Mouse (Mus musculus) inflammation-experienced regulatory T-cells, adult 6 months (primary cell): ENCODE measurements around the gene Ccdc187. TPM values are rescaled to one million over a fixed set of nuclear protein-coding genes. Genes with fewer than 3 reads are reported as not detected.

ENCODE experiments used
- ATAC-seq: one replicate; pipeline ENCODE4 v1.8.0; 2017
- polyA plus RNA-seq, 3 experiments: library from polyadenylated mRNA; unstranded; fragments of 100-300 nt; shearing (Covaris generic); gene quantifications; one replicate each; pipeline ENCODE4 v1.2.1; 2017

Ccdc187 gene
- polyA plus RNA-seq, 3 experiments from 2014 or later: 0.04 TPM; not detected in 2

DNA sequence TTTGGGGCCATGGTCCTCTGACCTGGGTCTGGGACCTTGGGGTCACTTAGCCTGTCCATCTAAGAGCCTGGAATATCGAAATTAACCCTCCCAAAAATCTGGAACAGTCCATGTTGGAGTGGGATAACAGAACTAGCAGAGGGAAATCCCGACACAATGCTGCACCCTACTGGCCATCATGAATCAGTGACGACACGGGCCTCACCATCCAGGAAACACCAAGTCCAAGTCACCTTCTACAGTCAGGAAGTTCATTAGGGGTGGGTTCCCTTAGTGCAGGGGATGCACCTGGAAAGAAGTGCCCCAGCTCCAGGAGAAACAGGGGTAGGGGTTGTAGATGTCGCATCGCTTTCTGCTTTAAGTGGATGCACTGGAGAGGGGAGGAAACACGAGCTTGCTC, 20.7 kb downstream of the Ccdc187 start:
- no peak for ATAC-seq

DNA sequence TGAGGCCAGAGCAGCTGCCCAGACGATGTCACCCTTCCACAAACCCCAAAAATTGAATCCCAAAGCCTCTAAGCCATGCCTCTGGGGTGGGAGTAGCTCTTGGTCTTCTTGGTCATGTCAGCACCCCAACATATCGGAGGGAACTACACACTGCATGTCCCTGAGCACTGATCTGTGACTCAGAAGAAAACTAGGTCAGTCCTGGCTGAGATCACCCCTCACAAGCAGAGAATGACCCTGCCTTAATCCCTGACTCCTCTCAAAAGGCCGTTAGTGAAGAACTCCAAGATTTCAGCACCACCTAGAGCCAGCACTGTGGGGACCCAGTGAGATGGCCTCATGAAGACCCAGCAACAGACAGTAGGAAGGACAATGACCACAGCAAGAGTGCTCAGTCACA, 26.1 kb downstream of the Ccdc187 start:
- no peak for ATAC-seq

DNA sequence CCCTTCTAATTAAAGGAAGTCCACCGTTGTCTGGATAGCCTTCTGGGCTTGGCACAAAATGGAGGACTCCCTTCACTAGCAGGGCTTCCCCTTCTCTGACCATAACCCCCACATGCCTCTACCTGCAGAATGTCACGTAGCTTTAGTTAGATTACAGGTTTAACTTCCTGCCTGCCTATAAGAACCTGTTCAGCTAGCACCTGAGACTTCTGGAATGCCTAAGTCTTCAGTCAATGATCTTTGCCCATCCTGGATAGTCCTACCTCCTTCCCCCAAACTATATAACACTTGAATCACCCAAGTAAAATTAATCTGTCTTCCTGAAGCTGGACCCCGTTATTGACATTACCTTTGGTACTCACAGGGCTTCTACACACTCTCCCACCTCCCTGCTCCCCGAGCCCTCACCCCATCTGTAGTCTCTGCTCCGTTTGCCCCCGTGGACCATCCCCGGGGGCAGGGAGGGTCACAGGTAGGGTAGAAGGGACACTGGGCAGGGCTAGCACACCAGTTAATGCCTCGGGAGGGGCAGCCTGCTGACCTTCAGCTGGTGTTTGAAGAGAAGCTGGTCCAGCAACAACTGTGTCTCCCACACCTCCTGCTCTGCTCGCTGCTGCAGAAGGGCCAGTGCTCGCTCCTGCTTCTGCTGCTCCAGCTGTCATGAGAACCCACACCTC, 28.2 kb downstream of the Ccdc187 start:
- no peak for ATAC-seq

DNA sequence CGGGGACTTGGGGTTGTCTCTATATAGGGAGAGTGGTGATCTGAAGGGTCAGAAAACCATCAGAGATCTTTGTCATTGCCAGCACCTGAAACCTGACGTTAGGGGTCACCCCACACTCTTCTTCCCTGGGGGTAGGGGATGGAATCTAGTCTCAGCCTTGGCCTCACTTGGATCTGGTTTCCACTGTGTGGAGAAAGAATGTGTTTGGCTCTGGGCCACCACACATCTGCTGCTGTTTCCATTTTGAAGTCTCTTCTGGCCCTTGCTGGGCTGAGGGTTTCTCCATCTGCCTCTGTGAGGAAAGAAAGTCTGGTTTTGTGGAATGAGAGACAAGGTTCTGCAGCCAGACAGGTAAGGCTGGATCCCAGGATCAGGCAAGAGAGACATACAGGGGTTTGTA, 29.3 kb downstream of the Ccdc187 start:
- ATAC-seq: no peak

DNA sequence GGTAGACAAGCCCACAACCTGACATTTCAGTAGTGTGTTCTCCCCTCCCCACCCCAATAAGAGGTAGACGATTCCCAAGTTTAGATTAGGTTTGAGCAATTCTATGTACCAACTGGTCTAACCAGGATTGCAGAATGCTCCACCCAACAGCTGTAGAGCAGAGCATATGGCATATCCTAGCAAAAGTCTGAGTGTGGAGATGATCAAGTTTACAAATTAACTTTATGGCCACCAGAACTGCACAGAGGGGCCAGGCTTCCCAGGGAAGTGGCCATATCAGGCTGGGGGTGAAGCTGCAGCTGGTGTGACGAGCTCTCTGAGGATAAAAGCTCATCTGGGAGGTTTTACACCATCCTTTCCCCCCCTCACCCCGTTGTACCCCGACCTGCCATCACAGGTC, 29.7 kb downstream of the Ccdc187 start:
- no peak for ATAC-seq

DNA sequence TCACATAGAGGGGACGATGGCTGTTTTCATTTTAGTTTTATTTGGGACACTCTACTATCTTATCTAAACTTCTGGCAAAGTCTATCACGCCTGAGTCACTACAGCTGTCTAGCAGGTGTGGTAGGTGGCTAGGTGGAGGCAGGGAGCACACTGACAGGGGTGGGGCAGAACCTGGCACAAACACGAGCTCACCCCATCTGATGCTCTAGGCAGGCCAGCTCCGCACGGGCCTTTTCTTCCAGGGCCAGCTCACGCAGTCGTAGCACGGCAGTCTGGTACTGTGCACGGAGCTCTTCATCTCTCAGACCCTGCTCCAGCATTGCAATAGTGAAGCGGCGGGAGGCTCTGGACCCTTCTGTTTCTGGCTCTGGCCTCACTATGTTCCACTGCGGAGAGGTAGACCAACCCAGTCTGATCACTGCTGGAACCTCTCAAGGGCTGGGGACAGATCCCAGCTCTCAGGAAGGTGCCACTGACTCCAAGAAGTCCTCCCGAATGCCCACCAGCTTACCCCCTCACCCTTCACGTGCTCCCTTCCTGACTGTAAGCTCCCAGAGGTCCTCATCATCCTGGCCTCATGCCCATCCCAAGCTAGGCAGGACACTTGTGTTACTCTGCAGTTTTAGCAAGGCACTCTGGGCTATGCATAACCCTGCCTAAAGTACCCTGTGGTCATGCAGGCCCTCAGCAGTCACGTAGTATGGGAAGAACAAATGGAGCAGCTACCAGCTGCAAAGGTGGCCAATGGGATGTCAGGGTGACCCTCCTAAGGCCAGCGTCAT, 36.9 kb downstream of the Ccdc187 start:
- ATAC-seq: no peak

DNA sequence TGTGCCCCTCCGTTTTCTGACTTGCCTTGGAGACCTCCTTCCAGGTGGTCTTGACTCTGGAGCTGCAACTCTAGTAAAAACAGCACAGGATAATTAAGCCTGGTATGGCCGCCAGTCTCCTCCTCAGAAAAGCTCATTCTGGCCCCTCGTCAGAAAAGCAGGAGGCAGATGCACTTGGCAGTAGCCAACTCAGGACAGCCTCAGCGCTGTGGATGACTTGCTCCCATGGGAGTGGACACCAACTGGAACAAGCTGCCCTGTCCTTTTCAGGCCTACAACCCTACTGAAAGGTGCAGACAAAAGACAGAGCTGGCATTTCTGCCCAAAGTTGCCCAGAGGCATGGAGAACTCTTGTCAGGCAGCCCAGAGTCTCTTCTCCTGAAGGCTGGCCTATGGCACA, 39.5 kb downstream of the Ccdc187 start:
- ATAC-seq: no peak

DNA sequence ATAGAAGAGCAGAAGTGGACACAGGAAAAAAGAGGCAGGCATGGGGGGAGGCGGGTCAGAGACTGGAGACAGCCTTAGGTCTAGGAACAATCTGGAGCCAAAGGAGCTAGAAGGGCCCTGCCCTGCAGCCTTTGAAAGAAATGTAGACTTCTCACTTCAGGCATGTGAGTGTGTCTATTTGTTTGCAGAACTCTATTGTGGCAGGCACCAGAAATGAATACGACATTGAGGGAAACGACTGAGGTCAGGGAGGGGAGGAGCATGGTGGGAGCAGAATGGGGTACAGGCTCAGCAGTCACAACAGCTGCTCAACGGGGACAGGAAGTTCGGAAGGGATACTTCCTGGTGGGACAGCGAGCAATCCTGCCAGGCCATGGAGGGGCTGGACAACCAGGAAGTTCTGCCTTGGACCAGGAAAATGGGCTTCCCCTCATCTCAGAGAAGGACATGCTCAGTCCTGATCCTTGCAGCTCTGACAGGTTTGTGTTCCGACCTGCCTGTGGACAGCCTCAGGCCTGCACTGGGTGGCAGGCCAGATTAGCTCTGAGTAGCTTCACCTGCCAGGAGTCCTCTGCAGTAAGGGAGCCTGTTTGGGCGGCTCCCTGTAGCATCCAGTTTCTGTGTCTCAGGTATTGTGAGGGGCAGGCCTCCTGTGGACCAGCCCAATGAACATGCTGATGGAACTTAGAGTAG, 41.7 kb downstream of the Ccdc187 start:
- ATAC-seq: no peak

DNA sequence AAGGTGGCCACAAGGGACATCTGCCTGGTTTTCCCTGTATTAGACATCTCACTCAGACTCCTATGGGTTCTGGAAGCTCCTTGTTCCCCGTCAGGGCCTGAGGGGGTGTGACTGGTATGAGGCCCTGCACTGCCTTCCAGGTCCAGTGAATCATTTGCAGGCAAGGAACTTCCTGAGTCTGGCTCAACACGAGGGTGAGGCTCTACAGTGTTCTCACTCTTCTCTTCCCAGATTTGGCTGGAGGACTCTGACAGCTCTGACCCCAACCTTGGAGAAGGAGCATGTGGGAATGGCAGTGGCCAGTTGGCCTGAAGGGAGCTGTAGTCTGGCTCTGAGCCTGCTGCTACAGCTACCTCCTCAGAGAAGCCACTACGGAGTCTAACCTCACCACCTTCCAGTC, 46.8 kb downstream of the Ccdc187 start:
- no peak for ATAC-seq

DNA sequence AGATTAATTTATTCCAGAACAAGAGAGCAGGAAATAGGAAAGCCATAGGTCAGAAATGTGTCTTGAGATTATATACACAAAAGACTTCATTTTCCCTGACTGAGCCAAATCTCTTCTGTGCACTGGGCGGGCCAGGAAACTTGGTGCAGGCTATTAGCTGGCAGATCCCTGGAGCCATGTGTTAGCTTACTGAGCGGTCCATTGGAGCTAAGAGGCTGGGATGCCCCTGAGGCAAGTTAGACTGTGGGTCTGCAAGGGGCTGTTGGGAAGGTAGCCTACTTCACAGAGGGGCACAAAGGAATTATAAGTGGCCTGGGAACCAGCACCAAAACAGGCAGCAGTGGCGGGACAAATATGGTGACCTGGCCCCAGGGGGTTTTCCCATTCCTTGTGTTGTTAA, 53.5 kb downstream of the Ccdc187 start:
- ATAC-seq: no peak

DNA sequence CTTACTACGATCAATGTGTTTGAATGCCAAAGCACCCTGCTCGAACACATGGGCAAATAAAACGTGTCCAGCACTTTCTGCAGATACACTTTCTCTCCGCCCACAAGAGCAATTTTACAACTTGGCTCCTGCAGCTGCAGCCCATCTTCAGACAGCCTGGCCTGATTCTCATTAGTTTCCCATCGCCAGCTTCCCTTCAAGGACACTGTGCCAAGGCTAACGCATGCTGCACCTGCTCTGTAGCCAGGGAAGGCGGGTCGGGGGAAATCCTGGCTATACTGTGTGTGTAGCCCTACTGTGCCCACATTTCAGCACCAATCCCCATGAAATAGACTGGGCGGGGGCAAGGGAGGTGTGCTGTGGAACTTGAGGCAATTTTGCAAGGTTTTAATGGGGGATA, 54.0 kb downstream of the Ccdc187 start:
- no peak for ATAC-seq

DNA sequence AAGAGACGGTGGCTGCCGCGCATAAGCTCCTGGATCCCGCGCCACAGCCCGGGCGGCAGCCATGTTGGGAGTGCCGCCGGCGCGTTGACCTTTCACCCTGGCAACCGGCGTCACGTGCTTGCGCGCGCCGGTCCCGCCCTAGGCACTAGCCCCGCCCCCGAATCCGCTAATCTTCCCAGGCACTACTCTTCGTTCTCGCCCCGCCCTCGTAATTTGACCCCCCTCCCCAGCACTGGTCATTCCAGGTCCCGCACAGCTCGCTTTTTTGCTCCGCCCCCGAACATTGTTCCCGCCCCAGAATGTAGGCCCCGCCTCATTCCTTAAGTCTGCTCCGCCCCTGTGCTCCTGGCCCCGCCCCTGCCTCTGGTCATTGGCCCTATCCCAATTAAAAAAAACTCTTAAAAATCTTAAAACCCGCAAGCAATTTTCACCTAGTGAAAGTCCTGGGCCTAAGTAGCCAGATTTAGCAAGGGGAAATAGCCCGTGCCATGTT, 57.0 kb downstream of the Ccdc187 start, which contains the start of gene Qsox2:
Qsox2 (minus strand) TSS at position 236 of the 493 bp plus-strand sequence.
- ATAC-seq: peak; percentile 80

DNA sequence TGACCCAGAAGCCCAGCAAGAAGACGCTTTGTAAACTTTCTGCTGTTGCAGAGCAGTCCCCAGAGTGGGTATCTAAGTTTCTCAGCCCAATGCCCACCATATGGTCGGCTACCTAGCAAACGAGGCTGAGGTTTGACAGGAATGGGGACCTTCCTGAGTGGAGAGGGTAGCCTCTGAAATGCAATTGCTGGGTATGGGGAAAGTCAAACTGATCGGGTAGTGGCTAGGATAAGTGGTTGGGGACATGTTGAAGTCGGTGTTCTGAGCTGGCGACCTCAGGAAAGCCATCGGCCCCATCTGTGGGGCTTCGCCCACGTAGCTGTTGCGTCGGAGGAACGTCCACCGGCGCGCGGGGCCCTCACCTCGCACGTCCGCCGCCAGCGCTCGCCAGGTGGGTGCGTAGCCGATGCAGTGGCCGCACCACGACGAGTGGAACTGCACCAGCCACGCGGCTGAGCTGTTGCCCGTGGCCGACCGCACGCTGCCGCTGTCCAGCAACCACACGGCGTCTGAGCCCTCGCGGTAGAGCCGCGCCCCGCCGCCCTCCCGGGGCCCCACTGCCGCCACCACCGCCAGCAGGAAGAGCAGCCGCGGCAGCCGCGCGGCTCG, 57.6 kb downstream of the Ccdc187 start:
- ATAC-seq: peak; percentile 18

DNA sequence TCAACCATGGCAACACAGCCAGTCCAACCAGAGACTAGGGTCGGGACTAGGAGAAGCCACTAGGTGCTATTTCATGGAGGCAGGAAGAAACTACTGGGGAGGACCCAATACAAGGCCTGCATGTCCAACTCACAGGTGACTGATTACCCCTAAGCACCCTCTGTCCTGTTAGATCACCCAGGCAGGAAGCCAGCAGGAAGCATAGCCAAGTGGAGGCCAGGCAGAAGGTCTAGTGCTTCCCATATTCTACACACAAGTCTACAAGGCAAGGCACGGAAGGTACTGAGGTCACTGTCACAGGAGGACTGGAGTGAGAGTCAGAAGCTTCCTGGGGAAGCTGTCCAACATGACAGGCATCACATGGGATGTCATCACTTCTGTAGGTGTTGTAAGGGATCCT, 59.6 kb downstream of the Ccdc187 start:
- no peak for ATAC-seq

DNA sequence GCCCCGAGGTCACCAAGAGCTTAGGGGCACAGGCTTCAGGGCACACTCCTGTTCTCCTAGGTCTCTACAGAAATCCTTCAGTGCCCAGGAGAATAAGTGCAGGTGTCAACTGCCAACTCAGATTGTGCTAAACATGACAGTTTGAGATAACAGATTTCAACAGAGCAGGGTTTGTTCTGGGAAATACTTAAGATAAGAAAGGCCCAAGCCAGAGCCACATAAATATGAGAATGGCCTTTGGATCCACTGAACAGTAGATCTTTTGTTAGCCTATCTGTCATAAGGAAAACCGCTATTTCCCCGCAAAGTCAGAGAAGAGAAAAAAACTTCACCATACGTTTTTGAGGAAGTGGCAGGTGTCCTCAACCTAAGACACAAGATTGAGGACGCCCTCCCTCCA, 60.1 kb downstream of the Ccdc187 start:
- ATAC-seq: no peak

DNA sequence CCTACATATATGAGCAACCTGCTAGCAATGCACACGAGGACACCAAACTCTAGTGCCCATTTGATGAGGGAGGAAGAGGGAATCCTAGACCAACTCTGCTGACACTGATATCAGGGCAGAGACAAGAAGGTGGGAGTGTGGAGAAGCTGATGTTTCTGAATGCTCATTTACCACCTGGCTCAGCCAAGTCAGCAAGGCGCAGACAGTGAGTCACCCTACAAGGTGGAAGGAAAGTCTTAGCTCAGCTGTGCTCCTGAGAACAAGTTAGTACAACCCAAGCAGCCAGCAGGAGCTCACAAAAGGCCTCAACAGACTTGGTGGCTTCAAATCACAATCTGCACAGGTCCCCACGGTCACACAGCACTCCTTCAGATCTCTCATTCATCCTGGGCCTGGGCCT, 63.0 kb downstream of the Ccdc187 start:
- ATAC-seq: no peak

DNA sequence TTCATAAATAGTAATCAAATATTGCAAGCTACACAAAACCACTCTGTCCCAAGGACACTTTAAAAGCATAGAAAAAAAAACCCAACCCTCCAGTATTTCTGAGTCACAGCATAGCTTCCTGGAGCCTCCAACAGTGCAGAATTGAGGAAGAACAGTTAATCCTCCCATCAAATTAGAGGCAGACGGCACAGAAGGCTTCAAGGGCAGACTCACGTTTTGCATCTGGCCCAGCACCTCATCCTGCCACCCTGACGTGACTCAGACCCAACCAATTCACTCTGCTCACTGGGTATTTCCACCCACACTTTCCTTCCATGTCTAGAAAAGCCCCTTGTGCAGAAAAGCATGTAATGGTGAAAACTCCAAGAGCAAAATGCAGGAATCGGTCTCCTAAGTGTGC, 64.1 kb downstream of the Ccdc187 start:
- no peak for ATAC-seq

DNA sequence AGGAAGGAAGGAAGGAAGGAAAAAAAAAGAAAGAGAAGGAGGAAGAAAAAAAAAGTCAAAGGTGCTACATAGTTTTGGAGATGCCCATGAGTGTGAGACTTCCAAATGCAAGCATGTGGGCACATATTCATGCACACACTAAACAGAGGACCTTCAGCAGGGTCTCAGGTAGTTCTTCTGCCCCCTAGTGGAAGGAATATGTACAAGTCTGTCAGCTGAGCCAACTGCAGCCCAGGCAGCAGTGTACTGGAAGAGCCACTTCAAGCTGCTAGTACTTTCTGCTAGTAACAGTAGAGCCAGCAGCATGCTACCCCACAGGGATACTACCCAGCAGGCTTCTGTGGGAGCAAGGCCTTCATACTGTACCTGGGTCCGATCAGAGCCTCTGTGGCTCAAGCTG, 66.6 kb downstream of the Ccdc187 start:
- ATAC-seq: no peak

DNA sequence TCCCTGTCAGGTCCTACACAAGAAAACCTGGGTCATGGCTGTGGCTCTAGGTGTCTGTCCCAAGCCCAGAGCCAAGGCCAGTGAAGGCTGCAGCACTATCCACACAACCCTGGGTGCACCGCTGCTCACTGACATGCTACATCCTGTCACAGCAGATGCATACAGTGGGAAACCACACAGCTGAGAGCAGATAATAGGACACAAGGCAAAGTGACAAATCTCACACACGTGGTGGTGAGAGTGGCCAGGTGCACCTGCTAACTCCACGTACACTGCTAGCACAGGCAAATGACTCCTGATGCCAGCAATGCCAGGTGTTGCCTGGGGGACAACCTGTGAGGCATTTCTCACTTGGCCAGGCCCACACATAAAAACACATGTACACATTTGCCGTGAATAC, 69.1 kb downstream of the Ccdc187 start:
- no peak for ATAC-seq

DNA sequence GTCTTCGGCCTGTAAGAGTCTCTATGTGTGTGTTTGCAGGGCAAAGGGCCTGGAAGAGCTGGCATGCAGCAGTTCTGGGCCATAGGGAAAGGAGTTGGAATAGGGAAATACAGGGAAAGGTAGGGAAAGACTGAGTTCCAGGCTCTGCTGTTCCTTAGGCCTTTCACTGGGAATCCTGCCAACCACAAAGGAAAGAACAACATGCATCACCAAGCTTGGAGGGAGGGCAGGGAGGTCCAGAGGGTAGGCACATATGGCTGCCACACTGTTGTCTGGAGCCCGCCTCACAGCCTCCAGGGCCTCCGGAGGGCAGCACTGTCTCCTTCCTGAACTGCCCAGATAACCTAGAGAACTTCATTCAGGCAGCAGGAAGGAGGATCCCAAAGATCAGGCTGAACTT, 70.4 kb downstream of the Ccdc187 start:
- ATAC-seq: no peak

DNA sequence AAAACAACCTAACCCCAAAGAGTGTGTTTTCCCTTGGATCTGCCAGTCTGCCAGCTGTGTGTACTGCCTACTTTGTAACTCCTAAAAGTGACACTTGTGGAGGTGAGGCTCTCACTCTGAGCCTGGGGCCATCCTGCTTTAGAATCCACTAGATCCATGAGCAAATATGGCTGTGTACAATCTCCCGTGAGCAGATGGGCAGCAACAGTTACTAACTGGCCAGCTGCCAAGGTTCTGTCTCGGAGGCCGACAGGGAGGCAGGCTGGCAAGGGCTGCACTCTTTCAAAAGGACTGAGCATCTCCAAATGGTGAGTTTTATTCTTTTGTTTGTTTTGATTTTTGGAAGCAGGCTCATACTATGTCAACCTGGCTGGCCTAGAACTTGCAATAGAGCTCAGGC, 79.8 kb downstream of the Ccdc187 start:
- ATAC-seq: no peak

DNA sequence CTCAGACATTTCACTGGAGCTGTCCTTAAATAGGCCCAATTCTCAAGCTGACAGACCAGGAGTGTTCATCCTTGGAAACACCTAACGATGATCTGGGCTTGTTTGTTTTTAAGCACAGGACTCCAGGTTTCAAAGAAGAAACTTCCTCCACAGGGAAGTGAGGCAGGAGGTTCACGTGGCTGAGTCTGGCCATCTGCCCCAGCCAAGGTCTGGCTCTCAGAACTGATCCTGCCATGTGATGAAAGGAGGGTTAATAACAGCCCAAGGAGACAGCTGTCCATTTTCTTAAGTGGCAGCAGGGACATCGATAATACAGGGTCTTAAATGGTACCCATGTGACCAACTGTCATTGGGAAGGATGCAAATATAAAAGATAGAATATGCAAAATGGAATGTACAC, 84.8 kb downstream of the Ccdc187 start:
- ATAC-seq: no peak

DNA sequence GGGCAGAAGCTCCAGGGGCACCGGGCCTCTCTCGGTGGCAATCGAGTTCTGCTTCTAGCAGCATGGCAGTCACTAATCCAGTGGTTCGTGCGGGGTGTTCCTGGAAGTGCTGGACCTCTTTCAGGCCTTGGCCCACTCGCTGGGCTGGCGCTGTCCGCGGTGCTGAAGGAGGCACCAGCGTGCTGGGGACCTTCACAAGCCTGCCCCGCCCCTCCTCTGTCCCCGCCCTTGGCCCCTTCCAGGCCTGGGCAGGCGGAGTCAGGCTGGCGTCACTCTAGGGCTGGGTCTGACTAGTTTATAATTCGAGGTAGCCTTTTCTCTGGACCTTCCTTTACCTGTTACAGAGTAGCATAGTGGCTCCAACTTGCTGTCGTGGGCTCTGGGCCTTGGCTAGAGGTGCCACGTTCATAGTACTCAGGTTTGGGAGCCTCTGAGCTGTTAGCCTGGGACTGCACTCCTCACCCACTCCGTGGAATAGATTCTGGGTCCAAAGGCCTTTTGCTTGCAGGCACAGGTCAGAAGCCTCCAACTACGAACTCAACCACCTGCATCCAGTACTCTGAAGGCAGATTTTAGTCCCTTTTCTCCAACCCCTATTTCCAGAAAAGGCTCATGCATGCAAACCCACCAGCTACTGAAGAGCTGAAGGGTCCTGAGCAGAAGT, 86.1 kb downstream of the Ccdc187 start, which contains the start of gene Lhx3:
Lhx3 (minus strand) TSS at position 164 of the 664 bp plus-strand sequence.
- no peak for ATAC-seq
